Comparison of ENCODE assay signal across 17 mouse cellular contexts in the genomic region with DNA sequence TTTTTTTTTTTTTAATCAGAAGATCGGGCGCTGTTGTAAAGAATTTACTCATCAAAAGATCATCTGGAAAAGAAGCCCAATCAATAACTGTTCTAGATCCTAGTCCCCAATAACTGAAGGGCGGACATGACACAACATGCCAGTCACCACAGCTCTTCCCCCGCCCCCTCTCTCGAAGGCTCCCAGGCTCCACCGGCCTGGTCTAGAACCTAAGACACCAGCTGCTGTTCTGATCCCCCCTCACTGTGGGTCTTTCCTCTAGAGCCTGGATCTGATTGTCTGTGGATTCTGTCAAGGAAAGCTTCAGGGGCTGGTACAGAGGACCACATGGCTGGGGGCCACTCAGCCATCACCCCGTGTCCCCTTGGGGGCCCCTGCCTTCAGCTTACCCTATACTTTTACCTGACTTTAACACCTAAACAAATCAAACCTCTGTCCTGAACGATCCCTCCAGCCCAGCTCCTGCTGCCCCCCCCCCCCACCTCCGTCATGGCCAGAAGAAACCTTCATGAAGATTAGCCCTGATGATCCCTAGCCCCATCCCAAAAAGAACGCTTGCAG. TPM values are rescaled to one million over a fixed set of nuclear protein-coding genes. Genes with fewer than 3 reads are reported as not detected.
DNase-seq lines count a peak whose midpoint lies in the region; ATAC-seq lines count a peak whose summit lies in the region.
"Had no signal": no experiment of that assay in that cellular context is flagged by ENCODE, and none has a peak within 500 bp of the region (broad histone marks: within the 10 kb centered on the region; RNA-seq: fewer than 3 reads in every experiment).

No protein-coding gene starts in this region.

- H3K4me2 ChIP-seq in heart, embryonic 12.5 days: no peak overlapping the region
- H3K4me2 ChIP-seq in midbrain, embryonic 15.5 days: no peak overlapping the region
- no peak overlapping the region for H3K4me2 ChIP-seq in midbrain, embryonic 13.5 days (replicated peaks)
- H3K4me2 ChIP-seq in liver, embryonic 16.5 days (ENCODE audit: low read depth, low read length): peak overlapping the region; percentile 40

- intact Hi-C loops in heart, postnatal 10 days (cut with DNase I): no loop called here

- H3K27ac ChIP-seq in heart, embryonic 12.5 days (ENCODE audit: poor library complexity, severe bottlenecking): peak overlapping the region; percentile 31; the same call in 1 of the 2 replicates
- no peak overlapping the region for H3K27ac ChIP-seq in midbrain, embryonic 15.5 days
- H3K27ac ChIP-seq in midbrain, embryonic 13.5 days: no peak overlapping the region
- H3K27ac ChIP-seq in limb, embryonic 10.5 days: peak overlapping the region; percentile 14; the same call in 1 of the 2 replicates
- H3K27ac ChIP-seq in liver, embryonic 16.5 days (ENCODE audit: low read length): peak overlapping the region; percentile 75
- H3K27ac ChIP-seq: neural tube, embryonic 12.5 days had no signal

- WGBS in heart, embryonic 12.5 days: 80% methylated on average over 10 of the region's 10 CpGs
- WGBS in midbrain, embryonic 15.5 days: 87% methylated on average over 10 of the region's 10 CpGs
- 89% methylated on average over 10 of the region's 10 CpGs for WGBS in midbrain, embryonic 13.5 days
- 89% methylated on average over 10 of the region's 10 CpGs for WGBS in limb, embryonic 10.5 days
- 38% methylated on average over 10 of the region's 10 CpGs for WGBS in liver, embryonic 16.5 days (ENCODE audit: insufficient replicate concordance)

- no peak for DNase-seq in heart, postnatal 10 days
- no peak for DNase-seq in limb, embryonic 10.5 days (ENCODE audit: low spot score)
- DNase-seq in left cerebral cortex, adult 11 months (ENCODE audit: low spot score): no peak
- DNase-seq: cerebellum, adult 18-20 months; thymus, postnatal 14 days had no signal

- H3K4me1 ChIP-seq in heart, embryonic 12.5 days (replicated peaks): peaks cover 27% of the 10 kb centered on the region
- H3K4me1 ChIP-seq in midbrain, embryonic 15.5 days: no peaks in the 10 kb centered on the region
- peaks cover 4% of the 10 kb centered on the region for H3K4me1 ChIP-seq in midbrain, embryonic 13.5 days (replicated peaks)
- H3K4me1 ChIP-seq in limb, embryonic 10.5 days: peaks cover 13% of the 10 kb centered on the region
- peaks cover 28% of the 10 kb centered on the region for H3K4me1 ChIP-seq in liver, embryonic 16.5 days (ENCODE audit: control insufficient read depth, low read depth, low read length)

- H3K9ac ChIP-seq in heart, embryonic 12.5 days: no peak overlapping the region
- no peak overlapping the region for H3K9ac ChIP-seq in midbrain, embryonic 15.5 days
- no peak overlapping the region for H3K9ac ChIP-seq in midbrain, embryonic 13.5 days (replicated peaks)
- no peak overlapping the region for H3K9ac ChIP-seq in liver, embryonic 16.5 days (ENCODE audit: low read depth, low read length)
- H3K9ac ChIP-seq: neural tube, embryonic 12.5 days had no signal

- H3K27me3 ChIP-seq in heart, embryonic 12.5 days (replicated peaks): no peaks in the 10 kb centered on the region
- no peaks in the 10 kb centered on the region for H3K27me3 ChIP-seq in midbrain, embryonic 15.5 days (replicated peaks)
- no peaks in the 10 kb centered on the region for H3K27me3 ChIP-seq in midbrain, embryonic 13.5 days
- no peaks in the 10 kb centered on the region for H3K27me3 ChIP-seq in limb, embryonic 10.5 days (ENCODE audit: low read depth, poor library complexity, severe bottlenecking)
- no peaks in the 10 kb centered on the region for H3K27me3 ChIP-seq in liver, embryonic 16.5 days (ENCODE audit: control insufficient read depth, insufficient read depth, low read depth, low read length)
- H3K27me3 ChIP-seq: neural tube, embryonic 12.5 days had no signal

- H3K36me3 ChIP-seq in heart, embryonic 12.5 days: no peaks in the 10 kb centered on the region
- H3K36me3 ChIP-seq in midbrain, embryonic 15.5 days (replicated peaks): no peaks in the 10 kb centered on the region
- H3K36me3 ChIP-seq in midbrain, embryonic 13.5 days: no peaks in the 10 kb centered on the region
- no peaks in the 10 kb centered on the region for H3K36me3 ChIP-seq in limb, embryonic 10.5 days
- H3K36me3 ChIP-seq in liver, embryonic 16.5 days (ENCODE audit: control insufficient read depth, insufficient read depth): no peaks in the 10 kb centered on the region
- H3K36me3 ChIP-seq: neural tube, embryonic 12.5 days had no signal

- ATAC-seq in heart, embryonic 12.5 days (ENCODE audit: insufficient number of reproducible peaks, low FRiP score): no peak
- ATAC-seq in midbrain, embryonic 15.5 days (replicated peaks): peak; percentile 3; the same call in 1 of the 2 replicates
- ATAC-seq in midbrain, embryonic 13.5 days: no peak
- ATAC-seq in liver, embryonic 16.5 days (ENCODE audit: low read depth): no peak; the same call in 1 of the 2 replicates

- 0 out of 2 replicates have a peak, but pooled peaks cover 4% of the 10 kb centered on the region for H3K9me3 ChIP-seq in heart, embryonic 12.5 days (replicated peaks)
- no peaks in the 10 kb centered on the region for H3K9me3 ChIP-seq in midbrain, embryonic 15.5 days
- no peaks in the 10 kb centered on the region for H3K9me3 ChIP-seq in midbrain, embryonic 13.5 days
- no peaks in the 10 kb centered on the region for H3K9me3 ChIP-seq in limb, embryonic 10.5 days (replicated peaks)
- H3K9me3 ChIP-seq in liver, embryonic 16.5 days (replicated peaks; ENCODE audit: control insufficient read depth, low read length): no peaks in the 10 kb centered on the region
- H3K9me3 ChIP-seq: neural tube, embryonic 12.5 days had no signal

- H3K4me3 ChIP-seq in heart, embryonic 12.5 days: no peak overlapping the region
- H3K4me3 ChIP-seq in midbrain, embryonic 15.5 days: no peak overlapping the region
- no peak overlapping the region for H3K4me3 ChIP-seq in midbrain, embryonic 13.5 days (replicated peaks)
- H3K4me3 ChIP-seq in limb, embryonic 10.5 days: no peak overlapping the region
- no peak overlapping the region for H3K4me3 ChIP-seq in liver, embryonic 16.5 days (ENCODE audit: low read depth, low read length)
- H3K4me3 ChIP-seq: neural tube, embryonic 12.5 days had no signal

RNA-seq across cellular contexts. Expression of a gene that starts 11.6 kb away (rescaled TPM):
- polyA plus RNA-seq in heart, embryonic 12.5 days (2016; fragmentation: Nextera tagmentation; extraction: Ambion mirVana): 0.40 TPM in 1 of 2 replicates, not detected in the other
- 10 to 100 TPM in 1 of 2 experiments, not detected in 1; 15.7 TPM for total RNA-seq in heart, postnatal 10 days (2021)
- polyA plus RNA-seq in midbrain, embryonic 15.5 days (2015; fragmentation: Nextera tagmentation; extraction: Ambion mirVana): not detected in 2 replicates
- polyA plus RNA-seq in midbrain, embryonic 13.5 days (2015; fragmentation: Nextera tagmentation; extraction: Ambion mirVana): not detected in 2 replicates
- polyA plus RNA-seq in limb, embryonic 10.5 days (2016; fragmentation: Nextera tagmentation; extraction: Ambion mirVana): not detected in 2 replicates
- polyA plus RNA-seq in liver, embryonic 16.5 days (2015; fragmentation: Nextera tagmentation; extraction: Ambion mirVana): not detected in 2 replicates
- total RNA-seq: gastrocnemius, adult 18-20 months; layer of hippocampus, adult 18-20 months; liver, adult 2 months had no signal
- polyA plus RNA-seq: cortical plate, adult 2 months; hindbrain, embryonic 16.5 days; kidney, embryonic 14.5 days; neural tube, embryonic 12.5 days; stomach, embryonic 14.5 days had no signal

RNA-seq across cellular contexts. Expression of a gene that starts 42.8 kb away (rescaled TPM):
- 8.3 and 8.6 TPM in 2 replicates for polyA plus RNA-seq in heart, embryonic 12.5 days (2016; fragmentation: Nextera tagmentation; extraction: Ambion mirVana)
- 10 to 100 TPM; 14.5 to 14.9 TPM for total RNA-seq in heart, postnatal 10 days (2021)
- polyA plus RNA-seq in midbrain, embryonic 15.5 days (2015; fragmentation: Nextera tagmentation; extraction: Ambion mirVana): 1.9 TPM in 2 replicates
- 1.2 and 1.8 TPM in 2 replicates for polyA plus RNA-seq in midbrain, embryonic 13.5 days (2015; fragmentation: Nextera tagmentation; extraction: Ambion mirVana)
- 6.4 and 6.6 TPM in 2 replicates for polyA plus RNA-seq in limb, embryonic 10.5 days (2016; fragmentation: Nextera tagmentation; extraction: Ambion mirVana)
- polyA plus RNA-seq in liver, embryonic 16.5 days (2015; fragmentation: Nextera tagmentation; extraction: Ambion mirVana): 3.2 and 3.9 TPM in 2 replicates

Comparison
In these comparisons a context has a peak if more than half of its experiments do, and no peak if none do; other contexts are left out.
1. H3K27ac ChIP-seq: peak in heart, embryonic 12.5 days (single experiment), limb, embryonic 10.5 days (single experiment) and liver, embryonic 16.5 days (single experiment); none in midbrain, embryonic 15.5 days (single experiment) and midbrain, embryonic 13.5 days (single experiment).